Mouse (Mus musculus): ENCODE results near the gene Misp. TPM values are rescaled to one million over a fixed set of nuclear protein-coding genes. Genes with fewer than 3 reads are reported as not detected.

The Misp gene
- polyA plus RNA-seq, 1 experiment from 2014 or later = 6.1 TPM

DNA sequence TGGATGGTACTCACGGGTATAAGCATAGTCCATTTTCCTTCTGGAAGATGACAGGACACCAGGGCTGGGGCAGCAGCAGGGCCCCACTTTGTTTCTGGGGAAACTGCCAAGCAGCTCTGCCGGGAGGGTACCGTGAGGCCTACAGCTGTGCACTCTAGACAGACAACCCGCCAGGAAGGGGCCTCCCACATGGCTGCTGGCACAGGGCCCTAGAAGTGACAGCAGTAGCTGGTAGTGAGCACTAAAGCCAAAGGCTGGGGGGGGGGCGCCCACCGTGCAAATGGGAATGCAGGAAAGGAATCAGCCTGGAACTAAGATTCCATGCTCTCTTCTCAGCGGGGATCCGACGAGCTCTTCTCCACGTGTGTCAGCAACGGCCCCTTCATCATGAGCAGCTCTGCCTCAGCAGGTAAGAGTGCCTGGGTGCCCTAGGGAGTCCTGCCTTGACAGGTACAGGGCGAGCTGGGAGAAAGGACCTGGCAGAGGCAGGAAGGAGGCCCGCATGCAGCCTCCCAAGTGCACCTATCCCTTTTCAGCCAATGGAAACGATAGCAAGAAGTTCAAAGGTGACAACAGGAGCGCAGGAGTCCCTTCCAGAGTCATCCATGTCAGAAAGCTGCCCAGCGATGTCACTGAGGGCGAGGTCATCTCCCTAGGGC is 37.8 kb downstream of the Misp start:
- WGBS = 38% methylated on average over 17 of the region's 17 CpGs
- peaks cover 82% of the 10 kb centered on the region for H3K36me3 ChIP-seq (ENCODE audit: insufficient read depth)
- H3K4me1 ChIP-seq (ENCODE audit: insufficient read depth) = peaks cover 20% of the 10 kb centered on the region
- peak; percentile 96 for DNase-seq
- no peaks in the 10 kb centered on the region for H3K9me3 ChIP-seq (ENCODE audit: low read depth, low read length)
- H3K9ac ChIP-seq = no peak overlapping the region; the same call in 1 of the 2 replicates
- H3K4me2 ChIP-seq = peak overlapping the region; percentile 96
- peak overlapping the region; percentile 100; the same call in 1 of the 2 replicates for H3K27ac ChIP-seq (ENCODE audit: low read depth)
- H3K27me3 ChIP-seq (ENCODE audit: insufficient read depth, low read length) = no peaks in the 10 kb centered on the region
- H3K4me3 ChIP-seq (ENCODE audit: low read depth, low read length) = peak overlapping the region; percentile 99
- ATAC-seq (ENCODE audit: insufficient read depth) = peak; percentile 19; the same call in 1 of the 2 replicates
- TF ChIP-seq CTCF (IDR thresholded peaks at IDR 0.05; ENCODE audit: low read depth) = no peak

DNA sequence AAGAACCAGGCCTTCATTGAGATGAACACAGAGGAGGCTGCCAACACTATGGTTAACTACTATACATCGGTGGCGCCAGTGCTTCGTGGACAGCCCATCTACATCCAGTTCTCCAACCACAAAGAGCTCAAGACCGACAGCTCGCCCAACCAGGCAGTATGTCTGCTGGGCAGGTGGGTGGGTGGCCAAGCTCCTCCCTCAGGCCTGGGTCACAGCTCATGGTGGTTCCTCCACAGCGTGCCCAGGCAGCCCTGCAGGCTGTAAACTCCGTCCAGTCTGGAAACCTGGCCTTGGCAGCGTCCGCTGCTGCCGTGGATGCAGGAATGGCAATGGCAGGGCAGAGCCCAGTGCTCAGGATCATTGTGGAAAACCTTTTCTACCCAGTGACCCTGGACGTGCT is 38.3 kb downstream of the Misp start:
- H3K27me3 ChIP-seq (ENCODE audit: insufficient read depth, low read length) = no peaks in the 10 kb centered on the region
- peak overlapping the region; percentile 100; the same call in 1 of the 2 replicates for H3K27ac ChIP-seq (ENCODE audit: low read depth)
- H3K9ac ChIP-seq = no peak overlapping the region; the same call in 1 of the 2 replicates
- peaks cover 88% of the 10 kb centered on the region for H3K36me3 ChIP-seq (ENCODE audit: insufficient read depth)
- 78% methylated on average over 11 of the region's 11 CpGs for WGBS
- no peak overlapping the region for H3K4me3 ChIP-seq (ENCODE audit: low read depth, low read length)
- no peaks in the 10 kb centered on the region for H3K9me3 ChIP-seq (ENCODE audit: low read depth, low read length)
- peak overlapping the region; percentile 96; the same call in 1 of the 2 replicates for H3K4me2 ChIP-seq
- ATAC-seq (ENCODE audit: insufficient read depth) (no peak), DNase-seq (no peak)
- no peak for TF ChIP-seq CTCF (IDR thresholded peaks at IDR 0.05; ENCODE audit: low read depth)
- H3K4me1 ChIP-seq (ENCODE audit: insufficient read depth) = peaks cover 20% of the 10 kb centered on the region

DNA sequence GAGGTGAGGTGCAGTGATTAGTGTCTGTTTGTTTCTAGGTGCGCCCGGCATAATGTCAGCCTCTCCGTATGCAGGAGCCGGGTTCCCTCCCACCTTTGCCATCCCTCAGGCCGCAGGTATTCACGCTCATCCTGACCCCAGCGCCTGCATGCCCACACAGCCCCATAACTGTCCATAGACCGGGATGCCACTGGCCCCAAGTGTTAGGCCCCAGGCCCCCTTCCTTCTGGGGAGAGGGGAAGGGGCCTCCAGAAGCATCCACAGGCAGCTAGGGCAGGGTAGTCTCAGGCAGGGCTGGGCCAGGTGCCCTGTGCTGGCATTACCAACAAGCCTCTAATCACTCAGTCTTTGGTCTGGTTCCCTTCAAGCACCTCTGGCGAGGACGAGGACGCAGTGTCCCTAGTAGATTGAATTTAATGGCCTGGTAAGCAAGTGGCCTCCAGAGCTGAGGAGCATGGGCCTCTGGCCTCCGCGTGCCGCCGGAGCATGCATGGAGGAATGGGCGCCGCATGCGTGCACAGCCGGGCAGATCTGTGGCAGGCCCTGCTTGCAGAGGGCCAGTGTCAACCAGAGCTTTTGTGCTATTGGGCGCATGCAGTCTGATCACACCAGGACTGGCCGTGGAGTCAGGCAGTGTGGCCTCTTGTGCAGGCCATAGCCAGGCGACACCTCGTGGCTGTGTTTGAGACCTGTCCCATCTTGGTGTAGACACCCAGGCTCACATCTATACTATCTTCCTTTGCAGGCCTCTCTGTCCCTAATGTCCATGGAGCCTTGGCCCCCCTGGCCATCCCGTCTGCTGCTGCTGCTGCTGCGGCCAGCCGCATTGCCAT is 39.5 kb downstream of the Misp start:
- Histone ChIP-seq H3K4me3 (ENCODE audit: low read depth, low read length) (no peak overlapping the region), H3K4me2 (no peak overlapping the region), H3K36me3 (ENCODE audit: insufficient read depth) (peaks cover 100% of the 10 kb centered on the region), H3K27ac (ENCODE audit: low read depth) (0 out of 2 replicates have a peak overlapping the region, but pooled peaks have one; percentile 18), H3K4me1 (ENCODE audit: insufficient read depth) (peaks cover 20% of the 10 kb centered on the region), H3K27me3 (ENCODE audit: insufficient read depth, low read length) (no peaks in the 10 kb centered on the region), H3K9me3 (ENCODE audit: low read depth, low read length) (no peaks in the 10 kb centered on the region), H3K9ac (no peak overlapping the region)
- no peak for DNase-seq
- 93% methylated on average over 26 of the region's 26 CpGs for WGBS
- no peak for ATAC-seq (ENCODE audit: insufficient read depth)
- TF ChIP-seq CTCF (IDR thresholded peaks at IDR 0.05; ENCODE audit: low read depth) = no peak

DNA sequence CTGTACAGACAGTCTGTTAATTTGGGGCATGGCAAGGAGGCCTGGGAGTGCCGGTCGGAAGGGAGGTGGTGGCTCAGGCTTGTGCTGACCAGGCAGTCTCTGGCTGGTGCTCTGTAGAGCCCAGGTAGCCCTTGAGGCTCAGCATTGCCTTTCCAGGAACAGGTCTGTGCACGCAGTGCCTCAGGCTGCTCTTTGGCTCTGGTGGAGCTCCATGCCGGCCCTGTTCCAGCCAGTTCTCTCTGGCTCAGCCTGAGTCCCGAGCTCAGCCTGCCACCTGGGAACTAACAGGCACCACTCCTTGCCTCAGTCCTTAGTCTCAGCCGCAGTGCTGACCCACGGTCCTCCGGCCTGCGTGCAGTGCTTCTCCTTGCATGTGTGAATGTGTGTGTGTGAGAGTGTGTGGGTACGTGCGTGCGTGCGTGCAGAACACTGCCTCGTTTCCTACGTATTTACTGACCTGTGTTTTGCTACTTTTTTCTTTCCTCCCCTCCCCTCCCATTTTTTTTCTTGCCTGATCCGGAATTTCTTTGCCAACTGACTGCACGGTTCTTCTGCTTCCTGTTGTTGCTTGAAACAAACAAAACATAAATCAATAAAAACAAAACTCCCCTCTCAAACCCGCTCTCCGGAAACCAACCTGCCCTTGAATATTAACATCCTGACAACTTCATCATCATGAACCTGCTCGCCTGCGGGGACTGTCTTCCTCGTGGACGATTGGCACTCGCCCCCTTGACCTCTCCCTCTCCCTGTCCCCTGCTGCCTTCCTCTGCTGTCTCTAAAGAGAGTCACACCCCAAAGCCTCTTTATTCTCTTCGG is 40.6 kb downstream of the Misp start:
- no peak overlapping the region for H3K4me2 ChIP-seq
- peaks cover 100% of the 10 kb centered on the region for H3K36me3 ChIP-seq (ENCODE audit: insufficient read depth)
- ATAC-seq (ENCODE audit: insufficient read depth) (no peak), DNase-seq (no peak)
- no peak for TF ChIP-seq CTCF (IDR thresholded peaks at IDR 0.05; ENCODE audit: low read depth)
- no peak overlapping the region for H3K27ac ChIP-seq (ENCODE audit: low read depth)
- no peak overlapping the region for H3K9ac ChIP-seq
- 67% methylated on average over 25 of the region's 25 CpGs for WGBS
- H3K4me1 ChIP-seq (ENCODE audit: insufficient read depth) = peaks cover 20% of the 10 kb centered on the region
- no peak overlapping the region for H3K4me3 ChIP-seq (ENCODE audit: low read depth, low read length)
- H3K27me3 ChIP-seq (ENCODE audit: insufficient read depth, low read length) = no peaks in the 10 kb centered on the region
- no peaks in the 10 kb centered on the region for H3K9me3 ChIP-seq (ENCODE audit: low read depth, low read length)

DNA sequence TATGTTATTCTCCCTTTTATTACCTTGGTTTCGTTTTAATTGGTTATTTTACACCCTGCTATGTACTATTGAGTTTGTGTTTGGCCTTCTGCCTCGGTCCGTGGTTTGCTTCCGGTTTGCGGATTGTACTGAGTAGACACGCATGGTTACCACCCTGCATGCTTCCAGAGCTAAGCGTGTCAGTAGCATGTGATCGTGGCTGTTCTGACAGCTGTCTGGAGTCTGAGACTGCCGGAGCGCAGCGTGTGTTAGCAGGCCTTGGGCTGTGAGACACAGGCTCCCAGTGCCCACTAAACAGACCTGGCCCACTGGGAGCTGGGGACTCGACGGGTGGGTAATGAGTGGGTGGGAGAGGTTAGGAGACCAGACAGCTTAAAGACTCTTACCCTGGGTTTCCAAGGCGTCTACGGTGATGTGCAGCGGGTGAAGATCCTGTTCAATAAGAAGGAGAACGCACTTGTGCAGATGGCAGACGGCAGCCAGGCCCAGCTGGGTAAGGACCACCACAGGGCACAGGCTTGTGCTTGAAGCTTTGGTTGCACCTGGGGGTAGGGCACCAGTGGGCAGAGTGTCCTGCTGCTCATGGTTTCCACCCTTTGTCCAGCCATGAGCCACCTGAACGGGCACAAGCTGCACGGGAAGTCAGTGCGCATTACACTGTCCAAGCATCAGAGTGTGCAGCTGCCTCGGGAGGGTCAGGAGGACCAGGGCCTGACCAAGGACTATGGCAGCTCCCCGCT is 41.4 kb downstream of the Misp start:
- no peaks in the 10 kb centered on the region for H3K27me3 ChIP-seq (ENCODE audit: insufficient read depth, low read length)
- 84% methylated on average over 23 of the region's 23 CpGs for WGBS
- no peak for TF ChIP-seq CTCF (IDR thresholded peaks at IDR 0.05; ENCODE audit: low read depth)
- H3K27ac ChIP-seq (ENCODE audit: low read depth) = no peak overlapping the region
- ATAC-seq (ENCODE audit: insufficient read depth) = no peak
- H3K36me3 ChIP-seq (ENCODE audit: insufficient read depth) = peaks cover 97% of the 10 kb centered on the region
- H3K9ac ChIP-seq = no peak overlapping the region
- H3K9me3 ChIP-seq (ENCODE audit: low read depth, low read length) = no peaks in the 10 kb centered on the region
- H3K4me3 ChIP-seq (ENCODE audit: low read depth, low read length) = no peak overlapping the region
- peaks cover 17% of the 10 kb centered on the region for H3K4me1 ChIP-seq (ENCODE audit: insufficient read depth)
- H3K4me2 ChIP-seq = no peak overlapping the region
- no peak for DNase-seq

DNA sequence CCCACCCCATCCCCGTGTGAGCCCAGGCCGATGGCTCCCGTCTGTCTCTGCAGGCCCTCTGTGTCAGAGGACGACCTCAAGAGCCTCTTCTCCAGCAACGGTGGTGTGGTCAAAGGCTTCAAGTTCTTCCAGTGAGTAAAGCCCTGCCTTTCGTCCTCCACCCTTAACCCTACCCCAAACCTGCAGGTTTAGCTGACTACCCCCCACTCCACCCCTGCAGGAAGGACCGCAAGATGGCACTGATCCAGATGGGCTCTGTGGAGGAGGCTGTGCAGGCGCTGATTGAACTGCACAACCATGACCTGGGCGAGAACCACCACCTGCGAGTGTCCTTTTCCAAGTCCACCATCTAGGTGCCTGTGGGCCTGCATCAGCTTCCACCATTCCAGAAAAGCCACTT is 42.1 kb downstream of the Misp start:
- no peak for ATAC-seq (ENCODE audit: insufficient read depth)
- Histone ChIP-seq H3K27me3 (ENCODE audit: insufficient read depth, low read length) (no peaks in the 10 kb centered on the region), H3K36me3 (ENCODE audit: insufficient read depth) (peaks cover 90% of the 10 kb centered on the region), H3K9me3 (ENCODE audit: low read depth, low read length) (no peaks in the 10 kb centered on the region), H3K4me1 (ENCODE audit: insufficient read depth) (peaks cover 10% of the 10 kb centered on the region), H3K4me3 (ENCODE audit: low read depth, low read length) (no peak overlapping the region), H3K9ac (no peak overlapping the region), H3K4me2 (no peak overlapping the region), H3K27ac (ENCODE audit: low read depth) (no peak overlapping the region)
- no peak for TF ChIP-seq CTCF (IDR thresholded peaks at IDR 0.05; ENCODE audit: low read depth)
- DNase-seq = no peak
- 59% methylated on average over 10 of the region's 10 CpGs for WGBS

All from lung, embryonic 14.5 days (tissue).